Mouse (Mus musculus) activated CD4-positive, CD25-positive, alpha-beta regulatory T cell, adult 4 months (primary cell): ENCODE results near the gene Ppp1r12a. TPM values are rescaled to one million over a fixed set of nuclear protein-coding genes. Genes with fewer than 3 reads are reported as not detected.

Source experiments
- polyA plus RNA-seq, 2 experiments: library from polyadenylated mRNA; unstranded; fragments of 100-300 nt; shearing (Covaris generic); gene quantifications; one replicate each; pipeline ENCODE4 v1.2.1; 2017

Gene Ppp1r12a
- polyA plus RNA-seq, 2 experiments from 2014 or later = 253 to 272 TPM

Other genes with a start within 250 kb of the Ppp1r12a start
- gene Pawr, start 169.9 kb downstream of the Ppp1r12a start, polyA plus RNA-seq = not detected